Mouse (Mus musculus) brain, adult 2 months (tissue): ENCODE data around the gene Mat1a.

Source experiments
- DNase-seq: peaks from one replicate; pipeline ENCODE4 v3.0.0; 2011; ENCODE audit warnings: low read depth, low spot score

The Mat1a gene

GRCm38 (mm10) chr14:41137006-41137405 lies 32.2 kb downstream of the Mat1a start:
- DNase-seq = no peak

- no peak for DNase-seq
These were observed 35.9 kb downstream of the Mat1a start for GRCm38 (mm10) chr14:41140686-41141085.

- no peak for DNase-seq
These were observed 41.2 kb downstream of the Mat1a start for GRCm38 (mm10) chr14:41146035-41146434.

- no peak for DNase-seq
These were observed 42.1 kb downstream of the Mat1a start for GRCm38 (mm10) chr14:41146922-41147321.

- no peak for DNase-seq
These were observed 42.5 kb downstream of the Mat1a start for GRCm38 (mm10) chr14:41147356-41147755.

- DNase-seq = no peak
These were observed 46.5 kb downstream of the Mat1a start, which contains the start of gene Mbl1 for GRCm38 (mm10) chr14:41151220-41151898. Mbl1 (plus strand) TSS chr14:41151458.

GRCm38 (mm10) chr14:41160076-41160475 lies 55.2 kb downstream of the Mat1a start:
- no peak for DNase-seq

GRCm38 (mm10) chr14:41160743-41161142 lies 55.9 kb downstream of the Mat1a start:
- DNase-seq = no peak

GRCm38 (mm10) chr14:41162663-41163062 lies 57.8 kb downstream of the Mat1a start:
- peak; percentile 63 for DNase-seq

- DNase-seq = no peak
These were observed 62.4 kb downstream of the Mat1a start for GRCm38 (mm10) chr14:41167278-41167677.

GRCm38 (mm10) chr14:41168567-41168966 lies 63.7 kb downstream of the Mat1a start:
- no peak for DNase-seq

GRCm38 (mm10) chr14:41170514-41170913 lies 65.7 kb downstream of the Mat1a start:
- no peak for DNase-seq
